Mouse (Mus musculus) midbrain, postnatal 0 days (tissue): Measurements from ENCODE around the gene Vmn2r83. TPM values are rescaled to one million over a fixed set of nuclear protein-coding genes. Genes with fewer than 3 reads are reported as not detected.

Source experiments
- ATAC-seq: fragments of 200-750 bp; cut with Nextera tagmentation; 2 replicates; pipeline ENCODE4 v1.8.0; 2017; ENCODE audit warnings: moderate number of reproducible peaks, mild to moderate bottlenecking, moderate TSS enrichment, moderate library complexity; ENCODE audit not compliant: low FRiP score
- DNase-seq: peaks from one replicate; pipeline ENCODE4 v3.0.0-alpha.2; 2015; ENCODE audit warnings: low spot score
- H3K27ac ChIP-seq: fragments of 300-500 bp; sonication (generic); 2 replicates; pipeline ENCODE4 v1.5.1; 2014; ENCODE audit warnings: low read depth, mild to moderate bottlenecking, low read length, mixed read lengths
- H3K27me3 ChIP-seq: fragments of 300-500 bp; sonication (generic); 2 replicates; pipeline ENCODE4 v1.6.1; 2014; ENCODE audit warnings: low read length, control low read depth, mixed read lengths; ENCODE audit not compliant: insufficient read depth
- H3K36me3 ChIP-seq: fragments of 300-500 bp; sonication (generic); 2 replicates; pipeline ENCODE4 v1.6.1; 2014; ENCODE audit warnings: low read length, control low read depth, mixed read lengths; ENCODE audit not compliant: insufficient read depth
- H3K4me1 ChIP-seq: fragments of 300-500 bp; sonication (generic); 2 replicates; pipeline ENCODE4 v1.6.1; 2014; ENCODE audit warnings: mild to moderate bottlenecking, control low read depth, antibody characterized with exemption, low read length, mixed read lengths; ENCODE audit not compliant: insufficient read depth
- H3K4me2 ChIP-seq: fragments of 300-500 bp; sonication (generic); 2 replicates; pipeline ENCODE4 v1.6.1; 2014; ENCODE audit warnings: low read depth, mild to moderate bottlenecking, low read length, mixed read lengths; ENCODE audit not compliant: poor library complexity, severe bottlenecking
- H3K4me3 ChIP-seq: fragments of 300-500 bp; sonication (generic); 2 replicates; pipeline ENCODE4 v1.5.1; 2014; ENCODE audit warnings: low read depth, mild to moderate bottlenecking, low read length, moderate library complexity
- H3K9ac ChIP-seq: fragments of 300-500 bp; sonication (generic); replicated peaks from 2 replicates; pipeline ENCODE4 v1.6.1; 2014; ENCODE audit warnings: mild to moderate bottlenecking, low read length, moderate library complexity, mixed read lengths; ENCODE audit not compliant: poor library complexity, severe bottlenecking
- H3K9me3 ChIP-seq: fragments of 300-500 bp; sonication (generic); 2 replicates; pipeline ENCODE4 v1.6.1; 2016; ENCODE audit warnings: low read length, control low read depth
- CTCF ChIP-seq: IDR thresholded peaks from 2 replicates; pipeline ENCODE4 v1.5.1; 2016; ENCODE audit warnings: antibody characterized with exemption, mild to moderate bottlenecking
- WGBS: fragments of 180-500 bp; shearing (Covaris S2); extraction: QIAGEN DNeasy Blood & Tissue Kit; methylation state at CpG from one replicate; pipeline ENCODE4 v1.1.7; 2014; 5-methylcytosine and 5-hydroxymethylcytosine counted together
- microRNA-seq: library from miRNA; unstranded; fragments of <30 nt; microRNA quantifications from one replicate; pipeline ENCODE4, GENCODE M21; 2016; ENCODE audit warnings: borderline number of aligned reads
- polyA plus RNA-seq: library from polyadenylated mRNA; unstranded; fragments of >200 nt; fragmentation: Nextera tagmentation; extraction: Ambion mirVana; gene quantifications from 2 replicates; pipeline ENCODE4 v1.2.1, GENCODE M21; 2015
- total RNA-seq: library from RNA; depleted of rRNA; stranded (reverse); fragments of >200 nt; gene quantifications from 2 replicates; pipeline ENCODE4 v1.2.3, GENCODE M21; 2014; rRNA removed

The Vmn2r83 gene
- total and polyA plus RNA-seq, 2 experiments from 2014 or later, result not detected

GRCm38 (mm10) chr10:79540746-79541145, 72.2 kb downstream of the Vmn2r83 start:
- Histone ChIP-seq H3K4me1 (no peaks in the 10 kb centered on the region), H3K27me3 (no peaks in the 10 kb centered on the region), H3K9ac (no peak overlapping the region), H3K27ac (no peak overlapping the region), H3K4me3 (no peak overlapping the region), H3K9me3 (no peaks in the 10 kb centered on the region), H3K36me3 (peaks cover 62% of the 10 kb centered on the region), H3K4me2 (no peak overlapping the region)
- TF ChIP-seq CTCF, result no peak
- no peak for DNase-seq
- WGBS, result 97% methylated on average over 11 of the region's 11 CpGs
- no peak for ATAC-seq

GRCm38 (mm10) chr10:79541522-79541921, 73.0 kb downstream of the Vmn2r83 start:
- Histone ChIP-seq H3K4me1 (no peaks in the 10 kb centered on the region), H3K9me3 (no peaks in the 10 kb centered on the region), H3K27ac (no peak overlapping the region), H3K4me2 (no peak overlapping the region), H3K36me3 (peaks cover 68% of the 10 kb centered on the region), H3K4me3 (no peak overlapping the region), H3K27me3 (no peaks in the 10 kb centered on the region), H3K9ac (no peak overlapping the region)
- no peak for TF ChIP-seq CTCF
- WGBS, result 63% methylated on average over 15 of the region's 15 CpGs
- DNase-seq (no peak), ATAC-seq (no peak)

- Histone ChIP-seq H3K9ac (no peak overlapping the region), H3K9me3 (no peaks in the 10 kb centered on the region), H3K27me3 (no peaks in the 10 kb centered on the region), H3K27ac (no peak overlapping the region), H3K4me3 (no peak overlapping the region), H3K4me2 (no peak overlapping the region), H3K36me3 (peaks cover 74% of the 10 kb centered on the region), H3K4me1 (no peaks in the 10 kb centered on the region)
- 94% methylated on average over 11 of the region's 11 CpGs for WGBS
- no peak for TF ChIP-seq CTCF
- DNase-seq (no peak), ATAC-seq (no peak)
Measured at GRCm38 (mm10) chr10:79542171-79542570, 73.6 kb downstream of the Vmn2r83 start.

Small RNAs within 50 kb of the gene (microRNA-seq; reads per million reads assigned to microRNA genes)
- gene Mir6909, result not detected

Other genes with a start within 250 kb of the Vmn2r83 start
- not detected in 2 replicates for gene Vmn2r81, start 221.0 kb upstream of the Vmn2r83 start, total RNA-seq
- gene Vmn2r81, start 221.0 kb upstream of the Vmn2r83 start, polyA plus RNA-seq, result not detected in 2 replicates
- not detected in 2 replicates for gene Vmn2r82, start 112.2 kb upstream of the Vmn2r83 start, total RNA-seq
- not detected in 2 replicates for gene Vmn2r82, start 112.2 kb upstream of the Vmn2r83 start, polyA plus RNA-seq
- gene Plpp2, start 65.1 kb downstream of the Vmn2r83 start, total RNA-seq, result 34.6 and 56.9 TPM in 2 replicates
- 22.7 and 25.6 TPM in 2 replicates for gene Plpp2, start 65.1 kb downstream of the Vmn2r83 start, polyA plus RNA-seq
- gene Mier2, start 86.5 kb downstream of the Vmn2r83 start, total RNA-seq, result 95.6 and 98.8 TPM in 2 replicates
- gene Mier2, start 86.5 kb downstream of the Vmn2r83 start, polyA plus RNA-seq, result 43.3 and 46.6 TPM in 2 replicates
- not detected in 2 replicates for gene Theg, start 118.6 kb downstream of the Vmn2r83 start, total RNA-seq
- gene Theg, start 118.6 kb downstream of the Vmn2r83 start, polyA plus RNA-seq, result not detected in 2 replicates
- gene C2cd4c, start 145.3 kb downstream of the Vmn2r83 start, total RNA-seq, result 43.6 and 45.2 TPM in 2 replicates
- gene C2cd4c, start 145.3 kb downstream of the Vmn2r83 start, polyA plus RNA-seq, result 1.7 and 1.8 TPM in 2 replicates
- gene Shc2, start 169.2 kb downstream of the Vmn2r83 start, total RNA-seq, result 74.5 and 78.2 TPM in 2 replicates
- gene Shc2, start 169.2 kb downstream of the Vmn2r83 start, polyA plus RNA-seq, result 25.9 and 26.2 TPM in 2 replicates
- gene Odf3l2, start 177.0 kb downstream of the Vmn2r83 start, total RNA-seq, result 2.3 TPM in 1 of 2 replicates, not detected in the other
- gene Odf3l2, start 177.0 kb downstream of the Vmn2r83 start, polyA plus RNA-seq, result 1.6 and 2.1 TPM in 2 replicates
- gene Madcam1, start 195.8 kb downstream of the Vmn2r83 start, total RNA-seq, result 1.7 and 1.9 TPM in 2 replicates
- 1.3 and 1.6 TPM in 2 replicates for gene Madcam1, start 195.8 kb downstream of the Vmn2r83 start, polyA plus RNA-seq
- gene Tpgs1, start 200.6 kb downstream of the Vmn2r83 start, total RNA-seq, result 80.9 and 85.9 TPM in 2 replicates
- 139 and 146 TPM in 2 replicates for gene Tpgs1, start 200.6 kb downstream of the Vmn2r83 start, polyA plus RNA-seq
- gene Cdc34, start 213.5 kb downstream of the Vmn2r83 start, total RNA-seq, result 65.8 and 99.4 TPM in 2 replicates
- gene Cdc34, start 213.5 kb downstream of the Vmn2r83 start, polyA plus RNA-seq, result 72.5 and 75.2 TPM in 2 replicates
- gene Gzmm, start 220.3 kb downstream of the Vmn2r83 start, total RNA-seq, result 0.66 and 0.85 TPM in 2 replicates
- gene Gzmm, start 220.3 kb downstream of the Vmn2r83 start, polyA plus RNA-seq, result 1.2 and 1.4 TPM in 2 replicates
- 1,054 and 1,082 TPM in 2 replicates for gene Bsg, start 235.8 kb downstream of the Vmn2r83 start, total RNA-seq
- gene Bsg, start 235.8 kb downstream of the Vmn2r83 start, polyA plus RNA-seq, result 1,042 and 1,135 TPM in 2 replicates
- gene Hcn2, start 247.9 kb downstream of the Vmn2r83 start, total RNA-seq, result 60.9 and 66.1 TPM in 2 replicates
- gene Hcn2, start 247.9 kb downstream of the Vmn2r83 start, polyA plus RNA-seq, result 5.0 TPM in 2 replicates